Comparison of ENCODE assay signal across 21 mouse cellular contexts in genomic region chr19:10096371-10096876, GRCm38 (mm10). TPM values are rescaled to one million over a fixed set of nuclear protein-coding genes. Genes with fewer than 3 reads are reported as not detected.
DNase-seq lines count a peak whose midpoint lies in the region; ATAC-seq lines count a peak whose summit lies in the region.
"Had no signal": no experiment of that assay in that cellular context is flagged by ENCODE, and none has a peak within 500 bp of the region (broad histone marks: within the 10 kb centered on the region; RNA-seq: fewer than 3 reads in every experiment).

No protein-coding gene starts in this region.

- H3K27me3 ChIP-seq in hindbrain, embryonic 13.5 days, result no peaks in the 10 kb centered on the region
- H3K27me3 ChIP-seq in hindbrain, embryonic 10.5 days (ENCODE audit: insufficient read depth, poor library complexity, severe bottlenecking), result no peaks in the 10 kb centered on the region
- no peaks in the 10 kb centered on the region for H3K27me3 ChIP-seq in megakaryocyte, embryonic 14.5 days (replicated peaks)
- no peaks in the 10 kb centered on the region for H3K27me3 ChIP-seq in midbrain, embryonic 12.5 days
- H3K27me3 ChIP-seq: embryonic facial prominence, embryonic 12.5 days; heart, embryonic 15.5 days had no signal

- intact Hi-C loops in heart, postnatal 10 days (cut with DNase I), result no loop called here

- no peak for DNase-seq in hindbrain, embryonic 10.5 days (ENCODE audit: low spot score)
- DNase-seq in heart, postnatal 10 days, result no peak
- no peak for DNase-seq in heart, adult 18-20 months
- DNase-seq: adrenal gland, adult 8-10 months; cerebellum, adult 9-11 months; gastrocnemius, postnatal 10 days; kidney, adult 11 months; kidney, postnatal 10 days; layer of hippocampus, postnatal 36 days; liver; lung, adult 18-20 months; lung, postnatal 36 days; right cerebral cortex, adult 18-20 months; thymus, postnatal 14 days had no signal

- no peak overlapping the region; the same call in 1 of the 2 replicates for H3K27ac ChIP-seq in hindbrain, embryonic 13.5 days
- H3K27ac ChIP-seq in hindbrain, embryonic 10.5 days, result no peak overlapping the region
- no peak overlapping the region for H3K27ac ChIP-seq in midbrain, embryonic 12.5 days (replicated peaks)
- H3K27ac ChIP-seq: embryonic facial prominence, embryonic 12.5 days; heart, embryonic 15.5 days had no signal

- no peaks in the 10 kb centered on the region for H3K9me3 ChIP-seq in hindbrain, embryonic 13.5 days
- H3K9me3 ChIP-seq in hindbrain, embryonic 10.5 days, result no peaks in the 10 kb centered on the region
- H3K9me3 ChIP-seq in megakaryocyte, embryonic 14.5 days, result no peaks in the 10 kb centered on the region
- H3K9me3 ChIP-seq in midbrain, embryonic 12.5 days, result no peaks in the 10 kb centered on the region
- H3K9me3 ChIP-seq: embryonic facial prominence, embryonic 12.5 days; heart, embryonic 15.5 days had no signal

- ATAC-seq in hindbrain, embryonic 13.5 days (ENCODE audit: low FRiP score), result no peak
- ATAC-seq in megakaryocyte, adult 5-6 weeks (ENCODE audit: poor library complexity, severe bottlenecking), result no peak
- no peak for ATAC-seq in midbrain, embryonic 12.5 days (ENCODE audit: low FRiP score, low read depth)

- peaks cover 43% of the 10 kb centered on the region for H3K36me3 ChIP-seq in hindbrain, embryonic 13.5 days
- peaks cover 84% of the 10 kb centered on the region for H3K36me3 ChIP-seq in hindbrain, embryonic 10.5 days
- H3K36me3 ChIP-seq in megakaryocyte, embryonic 14.5 days (replicated peaks; ENCODE audit: low read length), result peaks cover 84% of the 10 kb centered on the region
- peaks cover 61% of the 10 kb centered on the region for H3K36me3 ChIP-seq in midbrain, embryonic 12.5 days

- peak overlapping the region; percentile 93; the same call in 1 of the 2 replicates for H3K9ac ChIP-seq in hindbrain, embryonic 13.5 days
- peak overlapping the region; percentile 37; the same call in 1 of the 2 replicates for H3K9ac ChIP-seq in midbrain, embryonic 12.5 days (replicated peaks)
- H3K9ac ChIP-seq: embryonic facial prominence, embryonic 12.5 days; heart, embryonic 15.5 days had no signal

- 90% methylated on average over 2 of the region's 2 CpGs for WGBS in hindbrain, embryonic 13.5 days
- WGBS in hindbrain, embryonic 10.5 days, result 88% methylated on average over 2 of the region's 2 CpGs
- WGBS in midbrain, embryonic 12.5 days, result 91% methylated on average over 2 of the region's 2 CpGs

- peak overlapping the region; percentile 96; the same call in 1 of the 2 replicates for H3K4me2 ChIP-seq in hindbrain, embryonic 13.5 days
- peak overlapping the region; percentile 17; the same call in 1 of the 2 replicates for H3K4me2 ChIP-seq in midbrain, embryonic 12.5 days (replicated peaks)
- H3K4me2 ChIP-seq: embryonic facial prominence, embryonic 12.5 days; heart, embryonic 15.5 days had no signal

- 0 out of 2 replicates have a peak overlapping the region, but pooled peaks have one; percentile 24 for H3K4me3 ChIP-seq in hindbrain, embryonic 13.5 days
- H3K4me3 ChIP-seq in hindbrain, embryonic 10.5 days, result no peak overlapping the region
- H3K4me3 ChIP-seq in megakaryocyte, embryonic 14.5 days (replicated peaks), result peak overlapping the region; percentile 79
- H3K4me3 ChIP-seq in midbrain, embryonic 12.5 days, result no peak overlapping the region
- H3K4me3 ChIP-seq: embryonic facial prominence, embryonic 12.5 days; erythroblast, embryonic 14.5 days; heart, embryonic 15.5 days had no signal

- H3K4me1 ChIP-seq in hindbrain, embryonic 13.5 days (replicated peaks), result peaks cover 63% of the 10 kb centered on the region
- peaks cover 57% of the 10 kb centered on the region for H3K4me1 ChIP-seq in hindbrain, embryonic 10.5 days (replicated peaks)
- peaks cover 90% of the 10 kb centered on the region for H3K4me1 ChIP-seq in megakaryocyte, embryonic 14.5 days
- peaks cover 59% of the 10 kb centered on the region for H3K4me1 ChIP-seq in midbrain, embryonic 12.5 days

RNA-seq across cellular contexts. Expression of gene Fads2, which starts 5.1 kb away (rescaled TPM):
- 149 and 152 TPM in 2 replicates for polyA plus RNA-seq in hindbrain, embryonic 13.5 days (2015; fragmentation: Nextera tagmentation; extraction: Ambion mirVana)
- 180 and 207 TPM in 2 replicates for polyA plus RNA-seq in hindbrain, embryonic 10.5 days (2016; fragmentation: Nextera tagmentation; extraction: Ambion mirVana)
- 111 and 271 TPM in 2 replicates for polyA plus RNA-seq in megakaryocyte, embryonic 14.5 days (2012; ENCODE audit: insufficient read depth, low replicate concordance)
- 3.0 and 7.6 TPM in 2 replicates for total RNA-seq in megakaryocyte, adult 5-6 weeks (2015)
- 3.1 and 4.3 TPM in 2 replicates for total RNA-seq in megakaryocyte, adult 5-6 weeks (2017)
- polyA plus RNA-seq in midbrain, embryonic 12.5 days (2016; fragmentation: Nextera tagmentation; extraction: Ambion mirVana), result 220 and 225 TPM in 2 replicates
- total RNA-seq in heart, postnatal 10 days (2021), result 10 to 100 TPM; 11.3 to 14.4 TPM
- 1 to 10 TPM; 5.2 to 5.5 TPM for total RNA-seq in heart, adult 18-20 months (2021)

RNA-seq across cellular contexts. Expression of gene Fads3, which starts 55.1 kb away (rescaled TPM):
- 15.2 and 18.0 TPM in 2 replicates for polyA plus RNA-seq in hindbrain, embryonic 13.5 days (2015; fragmentation: Nextera tagmentation; extraction: Ambion mirVana)
- polyA plus RNA-seq in hindbrain, embryonic 10.5 days (2016; fragmentation: Nextera tagmentation; extraction: Ambion mirVana), result 6.7 and 8.1 TPM in 2 replicates
- polyA plus RNA-seq in megakaryocyte, embryonic 14.5 days (2012; ENCODE audit: insufficient read depth, low replicate concordance), result 3.6 and 19.1 TPM in 2 replicates
- 0.76 and 0.91 TPM in 2 replicates for total RNA-seq in megakaryocyte, adult 5-6 weeks (2015)
- 1.8 and 1.9 TPM in 2 replicates for total RNA-seq in megakaryocyte, adult 5-6 weeks (2017)
- 9.6 and 10.7 TPM in 2 replicates for polyA plus RNA-seq in midbrain, embryonic 12.5 days (2016; fragmentation: Nextera tagmentation; extraction: Ambion mirVana)
- 10 to 100 TPM; 39.7 to 45.5 TPM for total RNA-seq in heart, postnatal 10 days (2021)
- 10 to 100 TPM; 31.8 to 34.9 TPM for total RNA-seq in heart, adult 18-20 months (2021)

Comparison
In these comparisons a context has a peak if more than half of its experiments do, and no peak if none do; other contexts are left out.
1. H3K4me3 ChIP-seq: peak in hindbrain, embryonic 13.5 days (single experiment) and megakaryocyte, embryonic 14.5 days (single experiment); none in hindbrain, embryonic 10.5 days (single experiment) and midbrain, embryonic 12.5 days (single experiment).